In genomic region chr11:114038036-114038435, GRCm38 (mm10) we compare ENCODE assay signal across 9 mouse cellular contexts. TPM values are rescaled to one million over a fixed set of nuclear protein-coding genes. Genes with fewer than 3 reads are reported as not detected.
DNase-seq lines count a peak whose midpoint lies in the region; ATAC-seq and TF ChIP-seq lines count a peak whose summit lies in the region.
"Had no signal": no experiment of that assay in that cellular context is flagged by ENCODE, and none has a peak within 500 bp of the region (broad histone marks: within the 10 kb centered on the region; RNA-seq: fewer than 3 reads in every experiment).

No protein-coding gene starts in this region.

- DNase-seq in kidney, postnatal 10 days: peak; percentile 45
- DNase-seq in adrenal gland, adult 2 months: peak; percentile 83
- peak; percentile 66 to 68 for DNase-seq in layer of hippocampus, adult 2 months (ENCODE audit: low spot score in 2 of 2)
- peak; percentile 49 for DNase-seq in lung, postnatal 36 days
- DNase-seq in gastrocnemius, adult 18-20 months (ENCODE audit: low spot score): no peak
- no peak for DNase-seq in thymus, postnatal 10 days (ENCODE audit: low spot score in 2 of 2)
- DNase-seq in neural tube, embryonic 10.5 days (ENCODE audit: extremely low spot score, low spot score): no peak

- peaks cover 33% of the 10 kb centered on the region for H3K4me1 ChIP-seq in kidney, embryonic 15.5 days

- TF ChIP-seq CTCF in layer of hippocampus, adult 2 months (conservative IDR thresholded peaks at IDR 0.05): no peak

- WGBS in kidney, embryonic 15.5 days: 59% methylated on average over 8 of the region's 8 CpGs

- no peaks in the 10 kb centered on the region for H3K9me3 ChIP-seq in kidney, embryonic 15.5 days (replicated peaks)
- H3K9me3 ChIP-seq: hindbrain, embryonic 15.5 days had no signal

- no peaks in the 10 kb centered on the region for H3K36me3 ChIP-seq in kidney, embryonic 15.5 days
- H3K36me3 ChIP-seq: hindbrain, embryonic 15.5 days had no signal

- H3K9ac ChIP-seq in kidney, embryonic 15.5 days: no peak overlapping the region
- H3K9ac ChIP-seq: hindbrain, embryonic 15.5 days had no signal

- H3K4me3 ChIP-seq in kidney, embryonic 15.5 days (replicated peaks): no peak overlapping the region
- H3K4me3 ChIP-seq in layer of hippocampus, adult 2 months: no peak overlapping the region
- H3K4me3 ChIP-seq: hindbrain, embryonic 15.5 days had no signal

- H3K27me3 ChIP-seq in kidney, embryonic 15.5 days: no peaks in the 10 kb centered on the region
- H3K27me3 ChIP-seq: hindbrain, embryonic 15.5 days had no signal

- no peak for ATAC-seq in kidney, embryonic 15.5 days (replicated peaks; ENCODE audit: low FRiP score)

- no peak overlapping the region for H3K4me2 ChIP-seq in kidney, embryonic 15.5 days
- H3K4me2 ChIP-seq: hindbrain, embryonic 15.5 days had no signal

- no peak overlapping the region for H3K27ac ChIP-seq in kidney, embryonic 15.5 days
- no peak overlapping the region for H3K27ac ChIP-seq in layer of hippocampus, adult 2 months
- H3K27ac ChIP-seq: hindbrain, embryonic 15.5 days had no signal

RNA-seq across cellular contexts. Expression of gene Sdk2, which starts 28.8 kb away (rescaled TPM):
- 3.6 and 4.3 TPM in 2 replicates for polyA plus RNA-seq in kidney, embryonic 15.5 days (2015; fragmentation: Nextera tagmentation; extraction: Ambion mirVana)
- total RNA-seq in adrenal gland, adult 2 months (2021): 1 to 10 TPM; 2.9 to 3.5 TPM
- polyA plus RNA-seq in adrenal gland, adult 2 months (2012; rRNA removed): 1.1 and 1.4 TPM in 2 replicates
- total RNA-seq in layer of hippocampus, adult 2 months (2021): 10 to 100 TPM; 22.2 to 24.8 TPM
- total RNA-seq in gastrocnemius, adult 18-20 months (2021): under 1 TPM; 0.41 to 0.57 TPM

Comparison
In these comparisons a context has a peak if more than half of its experiments do, and no peak if none do; other contexts are left out.
1. DNase-seq: peak in kidney, postnatal 10 days (single experiment), adrenal gland, adult 2 months (single experiment), layer of hippocampus, adult 2 months (2 of 2) and lung, postnatal 36 days (single experiment); none in gastrocnemius, adult 18-20 months (single experiment), thymus, postnatal 10 days (0 of 2) and neural tube, embryonic 10.5 days (single experiment).
2. RNA of gene Sdk2, which starts 28.8 kb away (total RNA-seq): 22.2 to 24.8 TPM in layer of hippocampus, adult 2 months; 2.9 to 3.5 TPM in adrenal gland, adult 2 months and 0.41 to 0.57 TPM in gastrocnemius, adult 18-20 months; every median in the first group is over 4 times any median in the second.